Mouse (Mus musculus): ENCODE measurements at regions not wholly inside any gene's neighbourhood (a gene's known extent, or its start where the extent isn't known, plus 50 kb on each side); places are given as distances from the start of the nearest gene placed in this dataset.

GRCm38 (mm10) chr9:94378291-94378690 is 159.6 kb downstream of the 1190002N15Rik start:
- no peaks in the 10 kb centered on the region; the same call in 1 of the 2 replicates for H3K4me1 ChIP-seq
- WGBS, result 80% methylated on average over 6 of the region's 6 CpGs
- no peaks in the 10 kb centered on the region for H3K9me3 ChIP-seq
- H3K4me3 ChIP-seq (replicated peaks), result no peak overlapping the region
- no peaks in the 10 kb centered on the region for H3K36me3 ChIP-seq
- ATAC-seq (ENCODE audit: insufficient read depth, low FRiP score, low read depth), result no peak
- no peaks in the 10 kb centered on the region for H3K27me3 ChIP-seq (replicated peaks)
- no peak overlapping the region for H3K27ac ChIP-seq
- no peak overlapping the region for H3K9ac ChIP-seq
- no peak overlapping the region for H3K4me2 ChIP-seq

GRCm38 (mm10) chr9:94377346-94378039 is 160.4 kb downstream of the 1190002N15Rik start:
- Histone ChIP-seq H3K9me3 (no peaks in the 10 kb centered on the region), H3K4me3 (replicated peaks) (no peak overlapping the region), H3K4me2 (no peak overlapping the region), H3K9ac (no peak overlapping the region), H3K36me3 (no peaks in the 10 kb centered on the region), H3K27me3 (replicated peaks) (no peaks in the 10 kb centered on the region), H3K27ac (no peak overlapping the region), H3K4me1 (no peaks in the 10 kb centered on the region; the same call in 1 of the 2 replicates)
- WGBS, result 65% methylated on average over 7 of the region's 7 CpGs
- ATAC-seq (ENCODE audit: insufficient read depth, low FRiP score, low read depth), result peak; percentile 14; the same call in 1 of the 2 replicates

GRCm38 (mm10) chr9:94370976-94371375 is 166.9 kb downstream of the 1190002N15Rik start:
- Histone ChIP-seq H3K4me3 (replicated peaks) (no peak overlapping the region), H3K9ac (no peak overlapping the region), H3K4me2 (no peak overlapping the region), H3K9me3 (no peaks in the 10 kb centered on the region), H3K27ac (no peak overlapping the region), H3K36me3 (no peaks in the 10 kb centered on the region), H3K27me3 (replicated peaks) (no peaks in the 10 kb centered on the region), H3K4me1 (no peaks in the 10 kb centered on the region)
- WGBS, result 88% methylated on average over 2 of the region's 2 CpGs
- ATAC-seq (ENCODE audit: insufficient read depth, low FRiP score, low read depth), result no peak

GRCm38 (mm10) chr9:94368231-94368936 is 169.5 kb downstream of the 1190002N15Rik start:
- no peak overlapping the region for H3K4me2 ChIP-seq

GRCm38 (mm10) chr9:94361877-94362697 is 175.8 kb downstream of the 1190002N15Rik start:
- Histone ChIP-seq H3K4me1 (no peaks in the 10 kb centered on the region), H3K9ac (no peak overlapping the region), H3K9me3 (no peaks in the 10 kb centered on the region), H3K4me2 (no peak overlapping the region), H3K27me3 (replicated peaks) (no peaks in the 10 kb centered on the region), H3K4me3 (replicated peaks) (no peak overlapping the region), H3K27ac (no peak overlapping the region), H3K36me3 (no peaks in the 10 kb centered on the region)
- ATAC-seq (ENCODE audit: insufficient read depth, low FRiP score, low read depth), result no peak
- 62% methylated on average over 7 of the region's 7 CpGs for WGBS

More at GRCm38 (mm10) chr9:94368231-94368936, 169.5 kb downstream of the 1190002N15Rik start:
- no peak overlapping the region for H3K27ac ChIP-seq
- no peak overlapping the region for H3K4me3 ChIP-seq (replicated peaks)
- no peaks in the 10 kb centered on the region for H3K36me3 ChIP-seq
- H3K4me1 ChIP-seq, result no peaks in the 10 kb centered on the region
- 74% methylated on average over 7 of the region's 7 CpGs for WGBS
- H3K27me3 ChIP-seq (replicated peaks), result no peaks in the 10 kb centered on the region
- no peak overlapping the region for H3K9ac ChIP-seq
- no peaks in the 10 kb centered on the region for H3K9me3 ChIP-seq
- no peak for ATAC-seq (ENCODE audit: insufficient read depth, low FRiP score, low read depth)

GRCm38 (mm10) chr9:94361011-94361410 is 176.9 kb downstream of the 1190002N15Rik start:
- Histone ChIP-seq H3K27me3 (replicated peaks) (no peaks in the 10 kb centered on the region), H3K36me3 (no peaks in the 10 kb centered on the region), H3K4me3 (replicated peaks) (no peak overlapping the region), H3K27ac (no peak overlapping the region), H3K9ac (no peak overlapping the region), H3K9me3 (no peaks in the 10 kb centered on the region), H3K4me2 (no peak overlapping the region), H3K4me1 (no peaks in the 10 kb centered on the region)
- WGBS, result 78% methylated on average over 2 of the region's 2 CpGs
- no peak for ATAC-seq (ENCODE audit: insufficient read depth, low FRiP score, low read depth)

GRCm38 (mm10) chr9:94358150-94358549 is 179.7 kb downstream of the 1190002N15Rik start:
- ATAC-seq (ENCODE audit: insufficient read depth, low FRiP score, low read depth), result no peak
- H3K9me3 ChIP-seq, result no peaks in the 10 kb centered on the region
- no peak overlapping the region for H3K4me2 ChIP-seq
- no peaks in the 10 kb centered on the region for H3K27me3 ChIP-seq (replicated peaks)
- H3K36me3 ChIP-seq, result no peaks in the 10 kb centered on the region
- no peak overlapping the region for H3K27ac ChIP-seq
- WGBS, result 65% methylated on average over 2 of the region's 2 CpGs
- H3K4me1 ChIP-seq, result no peaks in the 10 kb centered on the region
- H3K9ac ChIP-seq, result no peak overlapping the region
- H3K4me3 ChIP-seq (replicated peaks), result no peak overlapping the region

GRCm38 (mm10) chr9:94342011-94342410 is 195.9 kb downstream of the 1190002N15Rik start:
- 84% methylated on average over 4 of the region's 4 CpGs for WGBS
- Histone ChIP-seq H3K9ac (no peak overlapping the region), H3K9me3 (no peaks in the 10 kb centered on the region)

GRCm38 (mm10) chr9:94341531-94341930 is 196.3 kb downstream of the 1190002N15Rik start:
- Histone ChIP-seq H3K36me3 (no peaks in the 10 kb centered on the region), H3K4me1 (no peaks in the 10 kb centered on the region), H3K4me2 (no peak overlapping the region), H3K27ac (no peak overlapping the region), H3K9ac (no peak overlapping the region), H3K27me3 (replicated peaks) (no peaks in the 10 kb centered on the region), H3K4me3 (replicated peaks) (no peak overlapping the region), H3K9me3 (no peaks in the 10 kb centered on the region)
- no peak for ATAC-seq (ENCODE audit: insufficient read depth, low FRiP score, low read depth)
- WGBS, result 84% methylated on average over 2 of the region's 2 CpGs

More at GRCm38 (mm10) chr9:94342011-94342410, 195.9 kb downstream of the 1190002N15Rik start:
- no peak for ATAC-seq (ENCODE audit: insufficient read depth, low FRiP score, low read depth)
- H3K4me3 ChIP-seq (replicated peaks), result no peak overlapping the region
- H3K4me2 ChIP-seq, result no peak overlapping the region
- H3K36me3 ChIP-seq, result no peaks in the 10 kb centered on the region
- no peaks in the 10 kb centered on the region for H3K27me3 ChIP-seq (replicated peaks)
- no peaks in the 10 kb centered on the region for H3K4me1 ChIP-seq
- no peak overlapping the region for H3K27ac ChIP-seq

- no peak for ATAC-seq (ENCODE audit: insufficient read depth, low FRiP score, low read depth)
Measured at GRCm38 (mm10) chr9:94333450-94333849, 204.4 kb downstream of the 1190002N15Rik start.

GRCm38 (mm10) chr9:94323011-94323410 is 214.9 kb downstream of the 1190002N15Rik start:
- Histone ChIP-seq H3K4me3 (replicated peaks) (no peak overlapping the region), H3K27ac (no peak overlapping the region), H3K27me3 (replicated peaks) (no peaks in the 10 kb centered on the region), H3K9me3 (no peaks in the 10 kb centered on the region), H3K36me3 (no peaks in the 10 kb centered on the region), H3K9ac (no peak overlapping the region), H3K4me1 (no peaks in the 10 kb centered on the region), H3K4me2 (no peak overlapping the region)
- WGBS, result 88% methylated on average over 3 of the region's 3 CpGs
- ATAC-seq (ENCODE audit: insufficient read depth, low FRiP score, low read depth), result no peak

More at GRCm38 (mm10) chr9:94333450-94333849, 204.4 kb downstream of the 1190002N15Rik start:
- Histone ChIP-seq H3K27me3 (replicated peaks) (no peaks in the 10 kb centered on the region), H3K4me2 (no peak overlapping the region), H3K9ac (no peak overlapping the region), H3K9me3 (no peaks in the 10 kb centered on the region), H3K4me3 (replicated peaks) (no peak overlapping the region), H3K36me3 (no peaks in the 10 kb centered on the region), H3K27ac (no peak overlapping the region), H3K4me1 (no peaks in the 10 kb centered on the region)
- 55% methylated on average over 5 of the region's 5 CpGs for WGBS

GRCm38 (mm10) chr9:94302575-94302974 is 235.3 kb downstream of the 1190002N15Rik start:
- no peaks in the 10 kb centered on the region for H3K36me3 ChIP-seq
- 74% methylated on average over 3 of the region's 3 CpGs for WGBS
- no peak overlapping the region for H3K27ac ChIP-seq
- H3K4me1 ChIP-seq, result no peaks in the 10 kb centered on the region
- H3K4me3 ChIP-seq (replicated peaks), result no peak overlapping the region
- H3K4me2 ChIP-seq, result no peak overlapping the region
- H3K9ac ChIP-seq, result no peak overlapping the region
- no peaks in the 10 kb centered on the region for H3K27me3 ChIP-seq (replicated peaks)
- no peak for ATAC-seq (ENCODE audit: insufficient read depth, low FRiP score, low read depth)
- H3K9me3 ChIP-seq, result no peaks in the 10 kb centered on the region

All from stomach, embryonic 15.5 days (tissue).